Mouse (Mus musculus): ENCODE data around the gene Unc80.
A peak's percentile ranks its signal among the peaks of the same experiment; 100 is the strongest.

The Unc80 gene

DNA sequence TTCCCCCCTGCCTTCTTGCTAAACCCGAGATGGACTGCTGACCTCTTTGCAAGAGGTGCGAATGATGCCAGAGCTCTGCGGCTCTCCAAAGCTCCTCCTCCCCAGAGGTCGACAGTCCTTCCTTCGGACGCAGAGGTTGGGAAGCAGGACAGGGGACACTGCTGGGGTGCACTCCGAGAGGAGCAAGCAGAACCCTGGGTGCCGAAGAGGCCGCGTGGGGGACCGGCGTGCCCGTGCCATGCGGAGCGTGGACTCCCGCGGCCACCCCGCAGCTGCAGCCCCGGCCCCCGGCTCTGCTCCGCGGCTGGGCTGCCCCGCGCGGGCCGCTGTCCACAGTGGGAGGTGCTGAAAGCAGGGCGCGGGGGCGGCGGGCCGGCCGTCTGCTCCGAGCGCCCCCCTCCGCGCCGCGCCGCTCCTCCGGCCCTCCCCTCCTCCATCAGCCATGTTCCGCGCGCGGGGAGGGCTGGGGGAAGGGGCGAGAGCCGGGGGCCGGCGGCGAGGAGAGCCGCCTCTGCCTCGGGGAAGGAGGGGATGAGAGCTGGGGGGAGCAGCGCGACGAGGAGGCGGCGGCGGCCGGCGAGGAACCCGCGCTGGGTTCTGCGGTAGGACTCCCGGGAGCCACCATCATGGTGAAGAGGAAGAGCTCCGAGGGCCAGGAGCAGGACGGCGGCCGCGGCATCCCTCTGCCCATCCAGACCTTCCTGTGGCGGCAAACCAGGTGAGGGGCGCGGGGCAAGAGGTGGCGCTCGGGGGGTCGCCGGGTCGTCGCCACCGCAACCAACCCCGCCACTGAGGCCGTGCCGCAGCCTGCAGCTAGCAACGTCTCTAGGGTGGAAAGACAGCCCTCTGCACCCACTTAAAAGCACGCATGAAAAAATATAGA lies at the start of gene Unc80:
Gene Unc80, plus strand, starts transcription at position 547 of the 883 bp plus-strand sequence.
- peak; percentile 76 for ATAC-seq (ENCODE audit: low TSS enrichment)

- peak; percentile 55; the same call in 1 of the 2 replicates for ATAC-seq (ENCODE audit: low TSS enrichment)
Measured at GRCm38 (mm10) chr1:66426073-66426472, 42.1 kb upstream of the Unc80 start.

DNA sequence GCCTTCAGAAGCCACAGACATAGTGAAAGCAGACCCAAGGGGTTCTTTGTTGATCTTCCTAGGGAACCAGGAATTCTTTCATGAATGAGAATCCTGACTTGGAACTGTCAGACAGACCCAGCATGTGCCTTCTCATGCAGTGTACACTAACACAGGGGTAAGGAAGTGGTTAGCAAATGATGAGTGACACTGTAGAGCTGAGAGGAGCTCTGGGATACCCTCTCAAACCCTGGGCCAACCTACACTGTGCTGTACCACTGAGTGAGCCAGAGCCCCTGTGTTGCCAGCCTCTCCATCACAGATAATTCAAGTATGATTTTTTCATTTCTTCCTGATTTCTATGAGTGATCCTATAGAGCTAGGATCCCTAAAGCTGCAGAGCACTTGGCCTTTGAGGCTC lies 37.2 kb upstream of the Unc80 start:
- ATAC-seq (ENCODE audit: low TSS enrichment), result peak; percentile 5; the same call in 1 of the 2 replicates

DNA sequence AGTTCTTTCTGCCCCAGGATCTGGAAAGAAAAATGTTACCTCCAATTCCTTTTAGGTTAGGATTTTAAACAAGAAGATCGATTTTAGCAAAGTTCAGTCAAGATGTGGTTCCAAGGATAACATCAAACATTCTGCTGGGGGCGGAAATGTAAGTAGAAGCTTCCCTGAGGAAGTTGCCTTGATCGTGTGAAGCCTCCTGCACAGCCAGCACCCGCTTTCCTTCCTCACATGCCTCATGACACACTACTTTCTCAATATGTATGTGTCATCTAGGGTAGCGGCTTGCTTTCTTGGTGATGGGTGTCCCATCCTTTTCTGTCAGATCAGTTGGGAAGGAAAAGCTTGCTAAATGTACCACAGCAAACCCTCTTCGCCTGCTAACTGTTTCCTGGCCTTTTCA lies 36.7 kb upstream of the Unc80 start:
- ATAC-seq (ENCODE audit: low TSS enrichment), result peak; percentile 90

DNA sequence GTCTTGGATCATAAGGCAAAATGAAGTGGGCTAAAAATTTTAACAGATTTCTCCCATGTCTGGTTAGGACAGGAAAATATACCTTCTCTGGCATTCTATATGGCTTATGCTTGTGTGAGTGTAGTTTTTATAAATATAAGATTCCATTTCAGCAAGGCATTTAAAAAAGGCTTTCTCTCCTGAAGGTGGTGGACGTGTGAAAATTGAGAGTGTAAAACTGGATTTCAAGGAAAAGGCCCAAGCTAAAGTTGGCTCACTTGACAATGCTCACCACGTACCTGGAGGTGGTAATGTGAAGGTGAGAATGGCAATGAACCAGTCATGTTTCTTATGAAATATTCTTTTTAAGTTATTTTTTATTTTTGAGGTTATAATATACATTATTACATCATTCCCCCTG lies 30.1 kb upstream of the Unc80 start:
- ATAC-seq (ENCODE audit: low TSS enrichment), result peak; percentile 53

DNA sequence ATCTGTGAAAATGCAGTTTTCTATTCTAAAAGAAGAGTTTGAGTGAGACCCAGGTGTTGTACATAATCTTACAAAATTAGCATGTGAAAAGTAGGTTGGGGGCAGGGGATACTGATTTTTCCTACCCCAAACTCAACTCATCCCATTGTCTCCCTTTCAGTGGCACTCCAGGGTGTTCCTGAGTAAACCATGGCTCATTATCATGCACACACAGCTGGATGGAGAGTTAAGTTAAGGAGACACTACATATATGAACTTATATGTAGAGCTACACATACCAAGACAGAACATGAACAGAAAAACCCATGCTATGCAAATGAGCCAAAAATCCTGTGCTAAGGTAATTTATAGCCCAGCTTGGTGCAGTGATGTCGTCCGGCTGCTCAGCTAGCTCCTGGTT lies 25.2 kb upstream of the Unc80 start:
- no peak for ATAC-seq (ENCODE audit: low TSS enrichment)

GRCm38 (mm10) chr1:66449471-66449870 lies 18.7 kb upstream of the Unc80 start:
- no peak for ATAC-seq (ENCODE audit: low TSS enrichment)

GRCm38 (mm10) chr1:66456580-66456979 lies 11.6 kb upstream of the Unc80 start:
- ATAC-seq (ENCODE audit: low TSS enrichment), result no peak

DNA sequence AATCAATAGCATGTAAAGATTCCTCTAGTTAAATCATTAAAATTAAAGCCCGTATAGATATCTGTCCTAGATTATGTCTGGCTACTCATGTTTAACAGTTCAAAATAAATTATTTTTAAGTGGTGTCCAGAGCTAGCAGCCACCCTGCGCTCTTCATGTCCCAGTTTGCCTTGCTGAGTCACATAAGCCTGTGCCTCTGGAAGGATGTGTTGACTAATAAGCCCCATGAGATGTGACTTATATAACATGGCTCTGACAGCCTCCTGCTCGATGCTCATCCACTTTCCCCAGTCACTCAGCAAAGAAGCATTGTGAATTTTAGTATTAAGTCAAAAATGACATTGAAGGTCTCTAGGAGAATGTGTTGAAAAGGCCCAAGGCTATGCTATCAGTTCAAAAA lies 10.4 kb upstream of the Unc80 start:
- ATAC-seq (ENCODE audit: low TSS enrichment), result peak; percentile 87

GRCm38 (mm10) chr1:66459394-66459793 lies 8.8 kb upstream of the Unc80 start:
- no peak for ATAC-seq (ENCODE audit: low TSS enrichment)

DNA sequence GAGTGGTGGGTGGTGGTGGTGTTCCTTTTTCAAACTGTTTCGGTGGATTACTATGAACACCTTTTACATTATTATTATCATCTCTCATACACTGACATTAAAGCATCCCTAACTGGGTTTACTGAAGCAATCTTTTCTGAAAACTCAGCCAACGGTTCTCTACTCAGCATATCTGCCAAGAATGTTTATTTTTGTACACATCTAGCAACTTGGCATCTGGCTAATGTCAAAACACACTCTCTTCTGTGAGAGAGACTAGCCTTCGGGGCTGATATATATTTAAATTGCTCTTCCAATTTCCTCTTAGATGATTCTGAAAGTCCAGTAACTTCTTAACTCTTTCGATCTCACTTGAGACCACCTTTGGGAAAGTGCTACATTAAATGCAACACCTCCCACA lies 7.3 kb upstream of the Unc80 start:
- peak; percentile 77 for ATAC-seq (ENCODE audit: low TSS enrichment)

DNA sequence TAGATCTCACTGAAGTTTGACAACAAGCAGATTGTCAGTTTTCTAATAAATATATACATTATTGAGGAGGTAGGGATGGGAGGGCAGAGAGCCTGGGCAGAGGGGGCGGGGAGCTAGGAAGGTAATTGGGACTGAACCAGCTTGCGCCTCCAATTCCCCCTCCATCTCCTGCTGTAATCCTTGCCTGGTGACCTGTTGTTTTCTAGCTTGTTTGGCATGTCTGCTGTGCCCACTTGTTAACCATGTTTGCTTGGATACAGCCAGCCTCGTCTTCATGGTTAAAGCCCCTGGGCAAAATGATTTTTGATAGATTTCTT lies 495 bp downstream of the Unc80 start:
- no peak; the same call in 1 of the 2 replicates for ATAC-seq (ENCODE audit: low TSS enrichment)

DNA sequence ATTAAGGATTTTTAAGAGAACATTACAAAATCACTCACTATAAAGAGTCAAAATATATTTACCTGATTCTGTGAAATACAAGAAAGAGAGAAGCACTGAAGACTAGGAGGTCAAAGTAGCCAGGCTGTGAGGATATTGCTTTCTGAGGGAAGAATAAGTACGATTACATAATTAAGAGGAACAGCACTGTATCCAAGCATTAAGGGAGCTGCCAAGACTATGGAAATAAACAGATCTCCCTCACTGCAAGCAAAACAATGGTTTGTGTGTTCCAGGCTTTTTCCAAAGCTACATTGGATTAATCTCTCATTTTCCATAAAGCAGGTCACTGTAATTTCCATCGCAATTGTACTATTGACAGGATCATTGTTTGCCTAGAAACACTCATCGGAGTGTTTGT lies 14.6 kb downstream of the Unc80 start:
- peak; percentile 64 for ATAC-seq (ENCODE audit: low TSS enrichment)

DNA sequence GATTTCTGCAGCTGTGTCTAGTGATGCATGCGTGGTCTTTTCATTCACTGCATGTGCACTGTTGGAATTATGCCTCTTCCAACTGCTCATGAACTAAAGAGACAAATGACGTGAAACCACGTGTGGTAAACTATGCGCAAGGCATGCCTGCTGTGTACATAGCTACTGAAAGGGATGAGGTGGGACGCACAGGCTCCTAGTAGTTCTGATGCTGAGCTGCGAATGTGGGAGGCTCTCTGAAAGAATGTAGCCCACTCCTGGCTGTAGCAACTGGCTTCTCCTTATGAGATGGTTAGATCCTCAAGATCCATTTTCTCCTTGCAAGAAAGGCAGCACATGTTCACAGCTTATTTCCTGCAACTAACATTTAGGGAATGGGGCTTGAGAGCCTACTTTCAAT lies 24.9 kb downstream of the Unc80 start:
- ATAC-seq (ENCODE audit: low TSS enrichment), result peak; percentile 87

- ATAC-seq (ENCODE audit: low TSS enrichment), result no peak
Measured at GRCm38 (mm10) chr1:66495310-66496012, 27.3 kb downstream of the Unc80 start.

GRCm38 (mm10) chr1:66550812-66551211 lies 82.6 kb downstream of the Unc80 start:
- ATAC-seq (ENCODE audit: low TSS enrichment), result no peak

DNA sequence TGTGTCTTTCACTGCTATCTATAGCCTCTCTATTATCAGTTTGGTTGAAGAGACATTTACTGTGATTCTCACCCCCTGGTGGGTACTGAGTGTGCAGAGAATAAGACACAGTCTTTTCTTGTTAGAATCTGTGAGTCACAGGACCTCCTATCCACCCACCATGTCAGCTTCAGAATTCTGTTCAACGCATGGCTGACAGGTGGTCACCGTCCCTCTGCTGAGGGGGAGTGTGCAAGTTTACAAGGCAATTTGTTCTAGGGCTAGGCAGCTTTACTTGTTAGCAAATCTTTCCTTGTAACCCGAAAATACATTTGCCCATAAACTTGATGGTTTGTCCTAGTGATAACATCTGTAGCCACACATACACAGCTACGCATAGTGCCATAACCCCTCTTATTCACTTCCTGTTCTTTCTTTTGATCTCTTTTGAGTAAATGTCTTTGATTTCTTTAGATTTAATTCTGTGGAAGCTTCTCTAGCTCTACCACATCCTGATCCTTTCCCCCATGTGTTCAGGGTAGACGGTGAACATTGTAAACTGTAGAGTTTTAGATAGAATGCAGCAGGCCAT lies 84.3 kb downstream of the Unc80 start:
- ATAC-seq (ENCODE audit: low TSS enrichment), result peak; percentile 94

GRCm38 (mm10) chr1:66561636-66562270 lies 93.6 kb downstream of the Unc80 start:
- ATAC-seq (ENCODE audit: low TSS enrichment), result no peak

DNA sequence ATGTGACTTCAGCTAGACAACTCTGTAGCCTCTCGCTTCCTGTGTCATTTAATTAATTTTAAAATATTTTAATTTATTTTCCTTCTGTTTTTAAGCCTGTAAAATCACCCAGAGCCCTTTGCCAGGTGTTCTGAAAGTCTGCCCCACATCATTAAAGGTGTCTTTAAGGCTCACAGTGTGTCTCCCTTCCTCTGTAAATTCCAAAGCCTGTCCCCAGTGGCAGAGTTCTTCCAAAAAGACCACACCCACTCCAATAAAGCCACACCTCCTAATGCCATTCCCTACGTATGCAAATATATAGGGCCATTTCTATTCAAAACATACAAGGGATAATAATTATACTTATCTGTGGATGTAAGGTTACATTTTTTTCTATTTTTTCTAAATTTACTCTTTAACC lies 94.2 kb downstream of the Unc80 start:
- no peak for ATAC-seq (ENCODE audit: low TSS enrichment)

DNA sequence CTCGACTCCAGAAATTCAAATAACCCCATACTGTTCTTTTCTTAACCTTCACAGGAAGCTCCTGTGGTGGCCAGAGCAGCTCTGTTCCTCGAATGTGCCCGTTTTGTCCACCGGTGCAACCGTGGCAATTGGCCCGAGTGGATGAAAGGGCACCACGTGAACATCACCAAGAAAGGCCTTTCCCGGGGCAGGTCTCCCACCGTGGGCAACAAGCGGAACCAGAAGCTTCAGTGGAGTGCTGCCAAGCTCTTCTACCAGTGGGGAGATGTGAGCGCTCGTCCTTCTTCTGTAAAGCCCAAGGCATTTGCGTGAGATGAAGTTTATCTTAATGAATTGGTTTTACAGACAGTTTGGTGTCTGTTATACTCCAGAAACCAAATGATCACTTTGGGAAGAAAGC lies 101.6 kb downstream of the Unc80 start:
- ATAC-seq (ENCODE audit: low TSS enrichment), result no peak

DNA sequence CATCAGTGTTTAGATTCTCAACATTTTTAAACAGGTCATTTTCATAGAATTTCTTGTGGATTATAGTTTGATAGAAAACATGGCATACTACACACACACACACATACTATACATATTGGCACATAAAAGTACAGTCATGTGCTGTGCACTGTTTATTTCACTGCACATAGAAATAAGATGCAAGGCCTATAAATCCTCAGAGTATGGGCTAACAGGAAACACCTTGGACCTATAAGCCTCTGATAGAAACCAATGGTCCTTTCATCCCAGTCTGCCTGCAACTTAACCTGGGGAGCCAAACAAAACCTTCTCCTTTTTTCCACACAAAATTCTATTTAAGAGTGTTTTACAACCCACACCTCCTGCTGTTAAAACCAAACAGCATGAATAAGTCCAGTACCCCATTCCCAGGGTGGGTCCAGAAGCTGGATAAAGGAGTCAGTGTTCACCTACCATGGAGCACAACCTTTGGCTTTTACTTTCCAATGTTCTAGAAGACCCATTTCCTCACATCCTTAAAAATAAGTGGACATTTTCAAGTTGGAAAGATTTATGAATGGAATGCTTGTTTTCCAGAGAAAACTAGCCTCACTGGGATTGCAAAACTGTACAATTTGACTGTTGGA lies 129.1 kb downstream of the Unc80 start:
- no peak for ATAC-seq (ENCODE audit: low TSS enrichment)

DNA sequence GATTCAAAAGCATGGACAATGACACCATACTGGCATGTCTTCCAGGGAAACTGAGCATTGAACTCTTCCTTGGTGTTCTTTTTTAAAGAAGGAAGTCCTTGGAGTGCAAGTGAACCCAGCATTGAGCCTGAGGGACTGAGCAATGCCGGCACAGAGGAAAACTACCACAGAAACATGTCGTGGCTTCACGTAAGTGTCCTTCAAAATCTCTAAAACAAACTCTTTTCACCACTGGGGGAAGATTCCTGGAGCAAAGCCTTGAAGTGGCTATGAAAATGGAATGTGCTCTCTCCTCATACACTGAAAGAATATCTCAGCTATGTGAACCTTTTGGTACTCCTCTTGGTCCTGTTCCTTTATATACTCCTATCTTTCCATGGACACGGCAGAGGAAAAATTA lies 140.1 kb downstream of the Unc80 start:
- no peak for ATAC-seq (ENCODE audit: low TSS enrichment)
